Mouse (Mus musculus) stomach, postnatal 0 days (tissue): Measurements from ENCODE around the gene Tbc1d9b. TPM values are rescaled to one million over a fixed set of nuclear protein-coding genes. Genes with fewer than 3 reads are reported as not detected.
A peak's percentile ranks its signal among the peaks of the same experiment; 100 is the strongest.

Experiments used
- ATAC-seq: fragments of 200-750 bp; cut with Nextera tagmentation; 2 replicates; pipeline ENCODE4 v1.8.0; 2017; ENCODE audit not compliant: low FRiP score, low TSS enrichment
- DNase-seq: peaks from one replicate; pipeline ENCODE4 v3.0.0-alpha.2; 2016; ENCODE audit warnings: low spot score
- H3K27ac ChIP-seq: fragments of 300-500 bp; sonication (generic); replicated peaks from 2 replicates; pipeline ENCODE4 v1.5.1; 2014; ENCODE audit warnings: mild to moderate bottlenecking, control low read depth
- H3K27me3 ChIP-seq: fragments of 300-500 bp; sonication (generic); 2 replicates; pipeline ENCODE4 v1.6.1; 2014; ENCODE audit warnings: low read length; ENCODE audit not compliant: control insufficient read depth, insufficient read depth
- H3K36me3 ChIP-seq: fragments of 300-500 bp; sonication (generic); 2 replicates; pipeline ENCODE4 v1.6.1; 2014; ENCODE audit warnings: low read length, mixed read lengths; ENCODE audit not compliant: control insufficient read depth, insufficient read depth
- H3K4me1 ChIP-seq: fragments of 300-500 bp; sonication (generic); replicated peaks from 2 replicates; pipeline ENCODE4 v1.6.1; 2014; ENCODE audit warnings: antibody characterized with exemption; ENCODE audit not compliant: control insufficient read depth, insufficient read depth
- H3K4me2 ChIP-seq: fragments of 300-500 bp; sonication (generic); replicated peaks from 2 replicates; pipeline ENCODE4 v1.6.1; 2014; ENCODE audit warnings: low read depth, mild to moderate bottlenecking, control low read depth, moderate library complexity
- H3K4me3 ChIP-seq: fragments of 300-500 bp; sonication (generic); 2 replicates; pipeline ENCODE4 v1.5.1; 2014; ENCODE audit warnings: low read depth, low read length, control low read depth
- H3K9ac ChIP-seq: fragments of 300-500 bp; sonication (generic); 2 replicates; pipeline ENCODE4 v1.6.1; 2014; ENCODE audit warnings: mild to moderate bottlenecking, low read length, control low read depth, mixed read lengths
- H3K9me3 ChIP-seq: fragments of 300-500 bp; sonication (generic); 2 replicates; pipeline ENCODE4 v1.6.1; 2016; ENCODE audit warnings: low read length; ENCODE audit not compliant: control insufficient read depth
- CTCF ChIP-seq: IDR thresholded peaks from 2 replicates; pipeline ENCODE4 v1.5.1; 2016; ENCODE audit warnings: antibody characterized with exemption, low read depth, mild to moderate bottlenecking, moderate library complexity
- EP300 ChIP-seq: optimal IDR thresholded peaks from 2 replicates; pipeline ENCODE3; 2016; ENCODE audit warnings: antibody characterized with exemption
- WGBS: fragments of 180-500 bp; shearing (Covaris S2); extraction: QIAGEN DNeasy Blood & Tissue Kit; methylation state at CpG from one replicate; pipeline ENCODE4 v1.1.7; 2014; 5-methylcytosine and 5-hydroxymethylcytosine counted together
- polyA plus RNA-seq: library from polyadenylated mRNA; unstranded; fragments of >200 nt; fragmentation: Nextera tagmentation; extraction: Ambion mirVana; gene quantifications from 2 replicates; pipeline ENCODE4 v1.2.1, GENCODE M21; 2015

The Tbc1d9b gene
- polyA plus RNA-seq, 1 experiment from 2014 or later = 13.9 TPM

- H3K4me2 ChIP-seq = no peak overlapping the region
- no peak overlapping the region for H3K4me3 ChIP-seq
- 70% methylated on average over 3 of the region's 3 CpGs for WGBS
- DNase-seq = no peak
- H3K27ac ChIP-seq = no peak overlapping the region
- no peak for TF ChIP-seq CTCF
- no peak for TF ChIP-seq EP300
- no peaks in the 10 kb centered on the region for H3K27me3 ChIP-seq
- no peaks in the 10 kb centered on the region for H3K36me3 ChIP-seq
- H3K4me1 ChIP-seq = no peaks in the 10 kb centered on the region
- H3K9me3 ChIP-seq = no peaks in the 10 kb centered on the region
- ATAC-seq = 0 out of 2 replicates have a peak, but pooled peaks have one; percentile 50
- no peak overlapping the region for H3K9ac ChIP-seq
These were observed 53.6 kb downstream of the Tbc1d9b start for GRCm38 (mm10) chr11:50184788-50185187.

- no peak for TF ChIP-seq EP300
- TF ChIP-seq CTCF = no peak
- ATAC-seq (no peak; the same call in 1 of the 2 replicates), DNase-seq (no peak)
- no peaks in the 10 kb centered on the region for H3K9me3 ChIP-seq
- WGBS = 54% methylated on average over 7 of the region's 7 CpGs
- H3K4me2 ChIP-seq = no peak overlapping the region
- H3K4me1 ChIP-seq = no peaks in the 10 kb centered on the region
- no peak overlapping the region for H3K9ac ChIP-seq
- no peaks in the 10 kb centered on the region for H3K36me3 ChIP-seq
- no peak overlapping the region for H3K27ac ChIP-seq
- no peaks in the 10 kb centered on the region for H3K27me3 ChIP-seq
- no peak overlapping the region for H3K4me3 ChIP-seq
These were observed 57.5 kb downstream of the Tbc1d9b start for GRCm38 (mm10) chr11:50188682-50189081.

GRCm38 (mm10) chr11:50190362-50190761, 59.2 kb downstream of the Tbc1d9b start:
- no peak overlapping the region for H3K27ac ChIP-seq
- 69% methylated on average over 4 of the region's 4 CpGs for WGBS

GRCm38 (mm10) chr11:50192278-50192677, 61.1 kb downstream of the Tbc1d9b start:
- no peak overlapping the region for H3K9ac ChIP-seq
- no peak overlapping the region for H3K27ac ChIP-seq
- no peaks in the 10 kb centered on the region for H3K4me1 ChIP-seq
- no peak overlapping the region for H3K4me2 ChIP-seq
- 75% methylated on average over 3 of the region's 3 CpGs for WGBS
- DNase-seq (no peak), ATAC-seq (no peak)
- no peaks in the 10 kb centered on the region for H3K9me3 ChIP-seq
- no peaks in the 10 kb centered on the region for H3K27me3 ChIP-seq
- H3K4me3 ChIP-seq = no peak overlapping the region
- no peaks in the 10 kb centered on the region for H3K36me3 ChIP-seq
- TF ChIP-seq CTCF (no peak), EP300 (no peak)

More at GRCm38 (mm10) chr11:50190362-50190761, 59.2 kb downstream of the Tbc1d9b start:
- H3K9ac ChIP-seq = no peak overlapping the region
- no peaks in the 10 kb centered on the region for H3K9me3 ChIP-seq
- no peaks in the 10 kb centered on the region for H3K4me1 ChIP-seq
- TF ChIP-seq CTCF (no peak), EP300 (no peak)
- DNase-seq (no peak), ATAC-seq (no peak)
- no peaks in the 10 kb centered on the region for H3K36me3 ChIP-seq
- no peaks in the 10 kb centered on the region for H3K27me3 ChIP-seq
- H3K4me3 ChIP-seq = no peak overlapping the region
- H3K4me2 ChIP-seq = no peak overlapping the region

GRCm38 (mm10) chr11:50194070-50194469, 62.9 kb downstream of the Tbc1d9b start:
- Histone ChIP-seq H3K9me3 (no peaks in the 10 kb centered on the region), H3K4me2 (no peak overlapping the region), H3K4me1 (no peaks in the 10 kb centered on the region), H3K36me3 (no peaks in the 10 kb centered on the region), H3K27me3 (no peaks in the 10 kb centered on the region), H3K9ac (no peak overlapping the region), H3K27ac (no peak overlapping the region), H3K4me3 (no peak overlapping the region)
- 63% methylated on average over 7 of the region's 7 CpGs for WGBS
- peak; percentile 51 for DNase-seq
- no peak for ATAC-seq
- peak; percentile 39 for TF ChIP-seq CTCF
- TF ChIP-seq EP300 = no peak

GRCm38 (mm10) chr11:50194793-50195192, 63.6 kb downstream of the Tbc1d9b start:
- Histone ChIP-seq H3K9me3 (no peaks in the 10 kb centered on the region), H3K9ac (no peak overlapping the region), H3K4me1 (no peaks in the 10 kb centered on the region), H3K36me3 (peaks cover 5% of the 10 kb centered on the region), H3K27me3 (no peaks in the 10 kb centered on the region), H3K27ac (no peak overlapping the region), H3K4me3 (no peak overlapping the region), H3K4me2 (no peak overlapping the region)
- WGBS = 65% methylated on average over 4 of the region's 4 CpGs
- ATAC-seq = no peak
- peak; percentile 23 for DNase-seq
- TF ChIP-seq EP300 (no peak), CTCF (no peak)
